Mouse (Mus musculus) lung, embryonic 16.5 days (tissue): ENCODE data around the gene Crocc2. TPM values are rescaled to one million over a fixed set of nuclear protein-coding genes. Genes with fewer than 3 reads are reported as not detected.
A peak's percentile ranks its signal among the peaks of the same experiment; 100 is the strongest.
"Not testable (repeated sequence)": the region's sequence is repeated elsewhere in the genome, so short reads cannot be mapped to it uniquely, and the experiment has no call there.

ENCODE experiments used
- ATAC-seq: fragments of 200-750 bp; cut with Nextera tagmentation; 2 replicates; pipeline ENCODE4 v1.8.0; 2017; ENCODE audit warnings: low read depth, mild to moderate bottlenecking, moderate library complexity
- H3K27ac ChIP-seq: fragments of 300-500 bp; sonication (generic); 2 replicates; pipeline ENCODE4 v1.5.1; 2014; ENCODE audit warnings: mild to moderate bottlenecking, control low read depth, low read length
- H3K27me3 ChIP-seq: fragments of 300-500 bp; sonication (generic); 2 replicates; pipeline ENCODE4 v1.6.1; 2014; ENCODE audit warnings: low read depth, low read length, mixed read lengths; ENCODE audit not compliant: control insufficient read depth, insufficient read depth
- H3K36me3 ChIP-seq: fragments of 300-500 bp; sonication (generic); 2 replicates; pipeline ENCODE4 v1.6.1; 2014; ENCODE audit warnings: low read length; ENCODE audit not compliant: control insufficient read depth, insufficient read depth
- H3K4me1 ChIP-seq: fragments of 300-500 bp; sonication (generic); replicated peaks from 2 replicates; pipeline ENCODE4 v1.6.1; 2014; ENCODE audit warnings: low read length, mixed read lengths; ENCODE audit not compliant: control insufficient read depth, insufficient read depth
- H3K4me2 ChIP-seq: fragments of 300-500 bp; sonication (generic); 2 replicates; pipeline ENCODE4 v1.6.1; 2014; ENCODE audit warnings: low read depth, low read length, control low read depth
- H3K4me3 ChIP-seq: fragments of 300-500 bp; sonication (generic); 2 replicates; pipeline ENCODE4 v1.5.1; 2014; ENCODE audit warnings: mild to moderate bottlenecking, low read length, control low read depth
- H3K9ac ChIP-seq: fragments of 300-500 bp; sonication (generic); 2 replicates; pipeline ENCODE4 v1.6.1; 2014; ENCODE audit warnings: low read length, control low read depth
- H3K9me3 ChIP-seq: fragments of 300-500 bp; sonication (generic); 2 replicates; pipeline ENCODE4 v1.6.1; 2016; ENCODE audit warnings: low read length; ENCODE audit not compliant: control insufficient read depth
- WGBS: fragments of 180-500 bp; shearing (Covaris S2); extraction: QIAGEN DNeasy Blood & Tissue Kit; methylation state at CpG from one replicate; pipeline ENCODE4 v1.1.7; 2014; 5-methylcytosine and 5-hydroxymethylcytosine counted together
- polyA plus RNA-seq: library from polyadenylated mRNA; unstranded; fragments of >200 nt; fragmentation: Nextera tagmentation; extraction: Ambion mirVana; gene quantifications from 2 replicates; pipeline ENCODE4 v1.2.1, GENCODE M21; 2015

The Crocc2 gene
- polyA plus RNA-seq, 1 experiment from 2014 or later = 4.9 TPM

DNA sequence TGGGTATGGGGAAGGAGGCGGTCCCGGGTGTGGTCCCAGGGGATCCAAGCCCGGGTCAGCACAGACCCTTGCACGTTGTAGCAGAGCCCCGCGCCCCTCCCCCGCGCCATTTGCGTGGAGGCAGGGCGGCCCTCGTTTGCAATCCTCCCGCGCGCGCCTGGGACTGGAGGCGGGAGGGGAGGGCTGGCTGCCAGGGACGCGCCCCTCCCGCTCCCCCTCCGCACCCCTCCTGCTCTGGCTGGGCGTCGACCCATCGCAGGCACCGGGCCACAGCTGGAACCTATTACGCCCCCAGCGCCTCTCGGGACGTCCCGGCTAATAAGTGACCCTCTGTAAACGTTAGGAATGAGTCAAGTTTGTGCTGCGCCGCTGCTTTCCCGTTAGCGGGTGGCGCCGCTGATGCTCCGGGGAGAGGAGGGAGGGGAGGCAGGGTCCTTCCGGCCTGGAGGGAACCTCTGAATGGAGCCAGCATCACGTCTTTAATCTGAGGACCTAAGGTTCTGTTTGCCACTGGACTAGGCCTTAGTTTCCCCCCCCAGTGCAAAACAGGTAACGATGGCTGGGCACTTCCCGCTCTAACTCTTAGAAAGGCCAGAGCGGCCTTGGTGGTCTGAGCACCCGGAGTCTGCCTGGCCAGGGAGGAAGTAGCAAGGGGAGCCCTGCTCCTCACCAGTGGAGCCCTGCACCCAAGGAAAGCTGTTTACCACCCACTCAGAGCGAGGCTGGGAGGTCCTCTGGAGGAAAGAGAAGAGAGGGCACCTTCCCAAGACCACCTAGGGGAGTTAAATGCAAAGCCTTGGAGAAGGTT lies 8.2 kb downstream of the Crocc2 start:
- peak overlapping the region; percentile 40 for H3K9ac ChIP-seq
- ATAC-seq = peak; percentile 93
- no peaks in the 10 kb centered on the region for H3K36me3 ChIP-seq
- peaks cover 13% of the 10 kb centered on the region for H3K4me1 ChIP-seq
- WGBS = 2% methylated on average over 44 of the region's 44 CpGs
- H3K27me3 ChIP-seq = no peaks in the 10 kb centered on the region
- H3K27ac ChIP-seq = peak overlapping the region; percentile 92
- peak overlapping the region; percentile 34 for H3K4me3 ChIP-seq
- H3K9me3 ChIP-seq = no peaks in the 10 kb centered on the region
- peak overlapping the region; percentile 54 for H3K4me2 ChIP-seq

DNA sequence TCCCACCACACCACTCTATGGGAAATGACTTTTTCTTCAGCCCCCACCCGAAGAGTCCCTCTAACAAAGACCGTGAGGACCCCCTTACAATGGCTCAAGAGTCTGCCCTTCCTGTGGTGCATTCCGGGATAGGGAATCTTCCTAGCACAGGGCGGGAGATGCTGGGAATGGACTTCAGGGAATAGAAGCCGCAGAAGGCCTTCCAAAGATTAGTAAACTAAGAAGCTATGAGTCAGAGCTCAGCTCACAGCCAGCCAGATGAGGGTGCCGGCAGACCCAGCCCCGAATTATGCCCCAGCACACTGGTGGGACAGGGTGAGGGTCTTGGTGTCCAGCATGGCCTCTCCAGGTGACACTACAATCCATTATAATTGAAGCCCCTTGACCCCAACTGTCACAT lies 13.8 kb downstream of the Crocc2 start:
- Histone ChIP-seq H3K27me3 (no peaks in the 10 kb centered on the region), H3K4me3 (no peak overlapping the region), H3K4me1 (peaks cover 4% of the 10 kb centered on the region; the same call in 1 of the 2 replicates), H3K9ac (no peak overlapping the region), H3K9me3 (no peaks in the 10 kb centered on the region), H3K27ac (no peak overlapping the region), H3K4me2 (no peak overlapping the region), H3K36me3 (no peaks in the 10 kb centered on the region)
- 88% methylated on average over 7 of the region's 7 CpGs for WGBS
- ATAC-seq = no peak

- Histone ChIP-seq H3K9ac (no peak overlapping the region), H3K27ac (no peak overlapping the region), H3K4me3 (no peak overlapping the region), H3K4me1 (peaks cover 4% of the 10 kb centered on the region; the same call in 1 of the 2 replicates), H3K36me3 (no peaks in the 10 kb centered on the region), H3K27me3 (no peaks in the 10 kb centered on the region), H3K9me3 (no peaks in the 10 kb centered on the region), H3K4me2 (no peak overlapping the region)
- ATAC-seq = peak; percentile 13; the same call in 1 of the 2 replicates
- 72% methylated on average over 14 of the region's 14 CpGs for WGBS
Measured at GRCm38 (mm10) chr1:93184071-93184828, 15.7 kb downstream of the Crocc2 start.

DNA sequence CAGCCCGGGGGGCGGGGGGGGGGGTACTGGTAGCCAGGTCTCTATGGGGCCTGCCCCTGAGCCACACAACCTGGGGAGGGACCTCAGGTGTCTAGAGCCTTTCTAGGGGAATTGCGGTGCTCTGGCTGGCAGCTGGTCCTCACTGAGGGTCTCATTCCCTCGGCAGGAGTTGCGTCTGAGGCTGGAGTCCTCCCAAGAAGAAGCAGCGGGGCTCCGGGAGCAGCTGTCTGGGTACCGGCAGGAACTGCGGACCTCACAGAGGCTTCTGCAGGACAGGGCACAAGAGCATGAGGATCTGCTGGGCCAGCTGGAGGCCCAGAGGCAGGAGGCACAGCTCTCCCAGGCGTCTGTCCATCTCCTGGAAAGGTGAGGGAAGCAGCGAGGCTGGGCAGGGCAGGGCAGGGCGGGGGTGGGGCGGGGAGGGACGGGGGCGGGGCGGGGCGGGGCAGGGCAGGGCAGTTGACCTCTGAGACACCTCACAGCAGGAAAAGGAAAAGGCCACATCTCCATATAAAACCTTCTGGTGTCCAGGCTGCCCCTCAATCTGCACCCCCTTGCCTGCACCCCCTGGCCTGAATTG lies 22.3 kb downstream of the Crocc2 start:
- ATAC-seq = no peak

GRCm38 (mm10) chr1:93194961-93195360 lies 26.4 kb downstream of the Crocc2 start:
- 81% methylated on average over 3 of the region's 3 CpGs for WGBS
- Histone ChIP-seq H3K9me3 (peaks cover 6% of the 10 kb centered on the region), H3K4me1 (no peaks in the 10 kb centered on the region), H3K36me3 (no peaks in the 10 kb centered on the region), H3K4me3 (no peak overlapping the region), H3K27ac (no peak overlapping the region), H3K9ac (no peak overlapping the region), H3K27me3 (no peaks in the 10 kb centered on the region), H3K4me2 (no peak overlapping the region)
- ATAC-seq = no peak

More for the DNA sequence above, 22.3 kb downstream of the Crocc2 start:
- Histone ChIP-seq H3K36me3 (no peaks in the 10 kb centered on the region), H3K4me3 (no peak overlapping the region), H3K4me1 (no peaks in the 10 kb centered on the region), H3K27ac (no peak overlapping the region), H3K4me2 (no peak overlapping the region), H3K9ac (no peak overlapping the region), H3K27me3 (no peaks in the 10 kb centered on the region), H3K9me3 (peaks cover 6% of the 10 kb centered on the region)
- 22% methylated on average over 9 of the region's 17 CpGs for WGBS

GRCm38 (mm10) chr1:93197454-93197853 lies 28.9 kb downstream of the Crocc2 start:
- 75% methylated on average over 2 of the region's 2 CpGs for WGBS
- not testable (repeated sequence) for H3K9me3 ChIP-seq, H3K27me3 ChIP-seq, H3K9ac ChIP-seq, ATAC-seq, H3K36me3 ChIP-seq, H3K4me1 ChIP-seq, H3K4me2 ChIP-seq, H3K4me3 ChIP-seq, H3K27ac ChIP-seq

GRCm38 (mm10) chr1:93197916-93198315 lies 29.4 kb downstream of the Crocc2 start:
- Histone ChIP-seq H3K27ac (no peak overlapping the region), H3K36me3 (no peaks in the 10 kb centered on the region), H3K9ac (no peak overlapping the region), H3K27me3 (no peaks in the 10 kb centered on the region), H3K4me3 (no peak overlapping the region), H3K9me3 (peaks cover 6% of the 10 kb centered on the region), H3K4me2 (no peak overlapping the region), H3K4me1 (no peaks in the 10 kb centered on the region)
- ATAC-seq = no peak
- WGBS = 85% methylated on average over 3 of the region's 3 CpGs

- 44% methylated on average over 12 of the region's 12 CpGs for WGBS
- H3K4me1 ChIP-seq = peaks cover 36% of the 10 kb centered on the region
- peak overlapping the region; percentile 19; the same call in 1 of the 2 replicates for H3K4me3 ChIP-seq
- no peaks in the 10 kb centered on the region for H3K9me3 ChIP-seq
- no peaks in the 10 kb centered on the region for H3K27me3 ChIP-seq
- H3K27ac ChIP-seq = no peak overlapping the region; the same call in 1 of the 2 replicates
- no peak for ATAC-seq
- no peak overlapping the region for H3K4me2 ChIP-seq
- H3K9ac ChIP-seq = 0 out of 2 replicates have a peak overlapping the region, but pooled peaks have one; percentile 16
- no peaks in the 10 kb centered on the region for H3K36me3 ChIP-seq
Measured at GRCm38 (mm10) chr1:93206277-93206970, 37.9 kb downstream of the Crocc2 start.
